Mouse (Mus musculus) adipocyte (in vitro differentiated cells): ENCODE results near the gene Fkbp10.

Experiments
- DNase-seq: peaks from one replicate; pipeline ENCODE4 v3.0.0-alpha.2; 2016; ENCODE audit warnings: low spot score

Gene Fkbp10

DNA sequence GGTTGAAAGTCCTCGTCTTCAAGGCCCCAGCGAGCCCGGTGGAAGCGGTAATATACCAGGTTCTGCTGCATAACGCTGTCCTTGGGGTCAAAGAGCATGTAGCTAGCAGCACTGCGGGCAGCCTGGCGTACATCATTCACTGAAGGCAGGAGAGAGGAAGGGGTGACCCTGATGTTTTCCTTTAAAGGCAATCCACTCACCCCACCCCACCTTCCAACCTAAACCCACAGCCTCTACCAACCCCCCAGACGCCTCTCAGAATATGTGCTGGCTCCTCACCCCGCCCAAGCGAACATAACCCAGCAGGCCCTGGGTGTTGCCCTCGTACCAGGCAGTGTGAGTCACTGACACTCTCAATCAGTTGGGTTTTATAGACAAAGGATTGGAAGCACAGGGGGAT, 3.8 kb upstream of the Fkbp10 start:
- DNase-seq: no peak

DNA sequence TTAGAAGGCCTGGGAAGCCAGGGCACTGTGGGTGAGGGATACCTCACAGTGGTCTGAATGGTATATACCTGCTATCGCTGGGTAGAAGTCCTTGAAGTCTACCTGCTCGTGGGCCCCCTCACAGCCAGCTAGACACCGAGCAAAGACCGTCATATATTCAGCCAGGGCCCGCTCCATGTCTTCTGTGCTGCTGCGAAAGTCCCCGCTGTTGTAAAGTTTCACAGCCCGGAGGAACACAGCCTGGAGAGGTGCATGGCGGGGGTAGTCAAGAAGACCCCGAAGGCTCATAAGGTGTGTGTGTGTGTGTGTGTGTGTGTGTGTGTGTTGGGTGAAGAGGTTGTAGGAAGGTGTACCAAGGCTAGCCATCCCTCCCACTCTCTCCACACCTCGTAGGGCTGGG, 2.0 kb upstream of the Fkbp10 start:
- no peak for DNase-seq

DNA sequence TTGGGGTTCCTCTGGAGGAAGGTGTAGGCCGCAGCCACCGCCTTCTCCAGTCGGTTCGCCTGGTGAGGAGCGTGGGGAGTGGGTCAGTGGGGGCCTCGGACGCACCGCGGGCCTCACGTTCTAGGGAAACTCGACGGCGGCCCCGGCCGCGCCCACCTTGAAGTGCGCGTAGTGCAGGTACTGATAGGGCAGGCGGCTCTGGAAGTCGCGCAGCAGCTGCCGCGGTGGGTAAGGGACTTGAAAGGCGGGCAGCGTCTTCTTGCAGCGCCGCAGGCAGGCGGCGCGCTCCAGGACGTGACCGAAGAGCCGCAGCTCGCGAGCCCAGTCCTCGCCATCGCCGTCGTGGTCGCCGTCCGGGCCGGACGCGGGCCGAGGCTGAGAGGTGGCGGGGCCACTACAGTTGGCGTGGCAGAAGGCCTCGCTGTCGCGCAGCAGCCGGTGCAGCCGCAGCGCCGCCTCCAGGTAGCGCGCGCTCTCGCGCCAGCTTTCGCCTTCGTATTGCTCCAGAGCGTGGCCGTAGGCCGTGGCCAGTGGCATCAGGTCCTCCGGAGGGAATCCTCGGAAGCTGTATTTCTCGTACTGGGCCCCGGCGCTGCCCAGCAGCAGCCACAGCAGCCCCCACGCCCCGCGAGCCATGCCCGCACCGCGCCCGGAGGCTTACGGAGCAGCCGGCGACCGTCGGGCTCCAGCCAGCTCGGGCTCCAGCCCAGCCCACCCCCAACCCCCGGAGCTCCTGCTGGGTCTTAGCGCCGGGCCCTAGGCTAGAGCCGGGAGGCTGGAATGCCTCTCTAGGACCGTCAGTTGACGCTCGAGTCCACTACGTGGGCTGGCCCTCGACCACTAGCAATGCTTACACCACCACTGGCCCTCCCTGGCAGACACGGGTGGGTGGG, 1.2 kb upstream of the Fkbp10 start, which contains the start of gene P3h4:
TSS of gene P3h4 (minus strand) at position 816 of the 893 bp plus-strand sequence.
- DNase-seq: peak; percentile 94

GRCm38 (mm10) chr11:100421537-100421936, 6.0 kb downstream of the Fkbp10 start:
- no peak for DNase-seq

- DNase-seq: no peak
Measured at GRCm38 (mm10) chr11:100423836-100424235, 8.3 kb downstream of the Fkbp10 start.

DNA sequence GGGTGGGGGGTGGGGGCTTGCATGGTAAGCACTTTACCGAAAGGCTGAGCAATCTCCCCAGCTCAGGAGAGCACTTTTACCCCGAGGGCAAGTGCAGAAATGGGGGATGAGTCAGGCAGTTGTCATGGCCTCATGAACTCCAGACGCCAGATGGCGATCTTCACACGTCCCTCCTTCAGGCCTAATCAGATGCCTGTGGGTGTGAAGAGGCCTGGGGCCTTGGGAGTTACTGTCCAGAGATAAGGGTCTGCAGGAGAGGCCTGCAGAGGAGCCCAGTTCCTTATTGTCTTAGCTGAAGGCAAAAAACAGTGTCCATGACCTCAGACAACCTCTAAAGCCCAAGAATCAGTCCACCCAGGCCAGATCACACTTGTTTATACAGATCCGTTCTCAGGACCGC, 10.4 kb downstream of the Fkbp10 start:
- peak; percentile 84 for DNase-seq

GRCm38 (mm10) chr11:100426820-100427219, 11.3 kb downstream of the Fkbp10 start:
- DNase-seq: no peak

DNA sequence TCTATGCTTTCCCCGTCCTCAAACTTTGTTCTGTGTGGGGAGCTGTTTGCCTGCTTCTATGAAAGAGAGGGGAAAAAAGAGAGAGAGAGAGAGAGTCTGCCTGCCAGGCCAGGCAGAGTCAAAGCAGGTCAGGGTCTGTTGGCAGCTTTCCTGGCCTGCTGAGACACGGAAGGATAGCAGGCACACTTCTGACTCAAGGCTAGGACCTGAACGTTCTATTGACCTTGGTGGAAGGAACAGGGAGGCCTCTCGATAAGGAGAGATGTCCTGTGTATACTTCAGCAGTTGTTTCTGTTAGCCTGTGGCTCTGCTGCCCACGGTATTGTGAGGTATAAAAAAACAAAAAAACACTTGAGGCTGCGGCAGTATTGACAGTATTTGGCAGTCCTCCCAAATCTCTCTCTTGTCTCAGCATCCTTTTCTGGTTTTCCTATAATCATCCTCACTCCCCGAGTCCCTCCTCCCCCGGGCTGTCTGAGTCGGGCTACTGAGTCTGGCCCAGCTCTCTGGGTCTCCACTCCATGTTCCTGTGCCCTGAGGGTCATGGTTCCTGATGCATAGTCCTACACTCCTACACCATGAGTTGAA, 13.2 kb downstream of the Fkbp10 start:
- no peak for DNase-seq

DNA sequence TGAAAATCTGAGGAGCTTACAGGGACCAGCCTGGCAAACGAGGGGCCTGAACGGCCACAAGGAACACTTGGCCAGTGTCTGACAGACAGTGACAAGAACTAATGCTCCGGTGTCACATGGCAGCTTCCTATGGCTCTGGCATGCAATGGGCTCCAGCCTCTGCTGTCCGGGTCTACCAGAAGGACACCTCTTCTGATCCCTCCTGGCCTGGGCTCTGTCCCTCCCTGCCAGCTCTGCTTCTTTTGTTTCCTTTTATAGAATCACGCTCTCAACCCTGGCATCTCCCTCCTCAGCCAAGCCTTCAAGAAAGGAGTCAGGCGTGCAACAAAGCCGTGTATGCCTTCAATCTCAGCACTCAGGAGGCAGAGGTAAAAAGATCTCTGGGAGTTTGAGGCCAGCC, 14.6 kb downstream of the Fkbp10 start:
- no peak for DNase-seq

DNA sequence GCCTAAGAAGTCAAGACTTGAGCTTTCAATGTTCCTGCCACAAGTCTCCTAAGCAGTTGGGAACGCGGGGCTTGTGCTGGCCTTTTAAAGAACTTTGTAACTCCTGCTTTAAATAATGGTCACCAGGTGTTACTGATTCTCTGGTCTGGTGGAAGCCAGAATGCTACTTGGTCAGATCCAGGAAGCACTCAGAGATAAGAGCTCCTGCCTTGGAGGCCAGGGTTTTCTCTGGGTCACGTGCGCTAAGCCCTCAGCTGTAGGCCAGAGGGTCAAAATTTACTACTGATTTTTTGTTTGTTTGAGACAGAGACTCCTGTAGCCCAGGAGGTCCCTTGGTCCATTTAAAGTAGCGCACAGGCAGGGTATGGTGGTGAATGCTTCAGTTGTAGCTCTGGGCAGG, 16.5 kb downstream of the Fkbp10 start:
- no peak for DNase-seq

DNA sequence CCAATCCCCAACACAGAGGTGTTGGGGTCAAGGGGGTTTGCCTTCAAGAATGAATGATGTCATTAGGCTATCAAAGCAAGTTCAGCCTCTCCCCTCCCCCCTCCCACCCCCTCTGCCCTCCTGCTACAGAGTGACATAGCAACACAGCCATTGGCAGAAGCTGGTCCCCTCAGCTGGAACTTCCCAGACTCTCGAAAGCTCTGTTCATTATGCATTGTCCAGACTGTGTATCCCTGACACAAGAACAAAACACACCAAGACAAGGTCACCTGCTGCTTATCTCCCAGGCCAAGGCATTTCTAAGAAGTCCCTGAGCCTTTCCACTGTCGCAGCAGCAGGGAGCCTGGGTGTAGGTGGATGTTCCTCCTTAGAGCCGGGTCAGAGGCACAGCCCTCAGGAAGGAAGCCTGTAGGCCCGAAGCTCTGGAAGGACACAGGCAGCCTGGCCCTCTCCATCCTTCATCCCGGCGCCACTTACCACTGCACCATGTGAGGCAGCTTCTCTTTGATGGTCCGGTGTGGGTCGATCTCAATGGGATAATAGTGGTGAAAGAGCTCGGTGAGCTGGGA, 20.3 kb downstream of the Fkbp10 start:
- DNase-seq: no peak

- DNase-seq: peak; percentile 25
Measured at GRCm38 (mm10) chr11:100437901-100438300, 22.4 kb downstream of the Fkbp10 start.

- DNase-seq: peak; percentile 75
Measured at GRCm38 (mm10) chr11:100440691-100441522, 25.4 kb downstream of the Fkbp10 start.

GRCm38 (mm10) chr11:100441797-100442196, 26.3 kb downstream of the Fkbp10 start, which contains the start of the genes Nt5c3b and Klhl10:
Gene Nt5c3b (minus strand): TSS chr11:100441808.
Gene Klhl10 (plus strand): TSS chr11:100441917.
- no peak for DNase-seq

- no peak for DNase-seq
Measured at GRCm38 (mm10) chr11:100442625-100443024, 27.1 kb downstream of the Fkbp10 start.

GRCm38 (mm10) chr11:100457247-100457646, 41.8 kb downstream of the Fkbp10 start:
- DNase-seq: no peak

- DNase-seq: no peak
Measured at GRCm38 (mm10) chr11:100457711-100458110, 42.2 kb downstream of the Fkbp10 start.

DNA sequence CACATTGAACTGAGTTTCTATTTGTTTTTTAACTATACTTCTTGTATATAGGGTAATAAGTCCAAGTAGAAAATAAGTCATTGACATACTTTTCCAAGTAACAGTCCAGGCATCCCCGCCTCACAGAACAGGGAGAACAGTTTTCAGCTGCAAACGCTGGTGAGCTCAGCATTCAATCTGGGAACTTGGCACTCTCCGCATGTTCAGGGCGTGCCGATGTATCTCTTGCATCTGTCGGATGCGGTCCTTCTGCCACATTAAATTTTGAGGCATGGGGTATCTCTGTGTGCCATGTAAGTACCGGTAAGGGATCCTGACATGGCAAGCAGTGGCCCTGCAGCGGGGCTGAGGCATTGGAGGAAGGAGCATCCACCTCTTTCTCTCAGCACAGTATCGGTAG, 47.2 kb downstream of the Fkbp10 start:
- no peak for DNase-seq

GRCm38 (mm10) chr11:100465229-100465792, 49.8 kb downstream of the Fkbp10 start:
- DNase-seq: no peak

- no peak for DNase-seq
Measured at GRCm38 (mm10) chr11:100465833-100466232, 50.3 kb downstream of the Fkbp10 start.

GRCm38 (mm10) chr11:100471352-100472196, 56.1 kb downstream of the Fkbp10 start:
- DNase-seq: peak; percentile 13
